Mouse (Mus musculus): Measurements from ENCODE around the gene Sp7. TPM values are rescaled to one million over a fixed set of nuclear protein-coding genes. Genes with fewer than 3 reads are reported as not detected.

The Sp7 gene
- polyA plus RNA-seq, 1 experiment from 2014 or later, result 12.6 TPM

DNA sequence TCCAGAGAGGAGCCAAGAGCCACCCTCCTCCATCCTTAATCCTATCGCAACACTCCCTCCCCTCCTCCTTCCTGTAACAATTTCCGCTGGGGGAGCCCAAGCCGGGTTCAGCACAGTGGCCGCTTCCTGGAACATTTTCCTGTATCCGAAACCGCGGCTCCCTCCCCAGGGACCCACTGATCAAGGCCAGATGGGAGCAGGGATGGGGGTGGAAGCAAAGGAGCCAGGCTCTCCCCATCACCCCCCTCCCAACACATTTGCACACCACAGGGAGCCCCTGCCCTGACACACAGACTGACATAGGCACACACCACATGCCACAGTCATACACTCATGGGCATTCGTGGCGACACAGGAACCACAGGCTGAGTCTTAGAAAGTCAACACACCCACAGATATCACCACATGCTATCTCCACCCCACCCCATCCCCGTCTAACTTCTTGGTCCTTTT is 10.9 kb upstream of the Sp7 start:
- Histone ChIP-seq H3K4me2 (peak overlapping the region; percentile 90), H3K27me3 (no peaks in the 10 kb centered on the region), H3K9me3 (no peaks in the 10 kb centered on the region), H3K9ac (no peak overlapping the region), H3K4me1 (peaks cover 26% of the 10 kb centered on the region), H3K27ac (peak overlapping the region; percentile 90), H3K4me3 (peak overlapping the region; percentile 62), H3K36me3 (no peaks in the 10 kb centered on the region)
- ATAC-seq (ENCODE audit: insufficient number of reproducible peaks, low FRiP score, low TSS enrichment, low read depth), result peak; percentile 31; the same call in 1 of the 2 replicates
- 6% methylated on average over 10 of the region's 10 CpGs for WGBS

DNA sequence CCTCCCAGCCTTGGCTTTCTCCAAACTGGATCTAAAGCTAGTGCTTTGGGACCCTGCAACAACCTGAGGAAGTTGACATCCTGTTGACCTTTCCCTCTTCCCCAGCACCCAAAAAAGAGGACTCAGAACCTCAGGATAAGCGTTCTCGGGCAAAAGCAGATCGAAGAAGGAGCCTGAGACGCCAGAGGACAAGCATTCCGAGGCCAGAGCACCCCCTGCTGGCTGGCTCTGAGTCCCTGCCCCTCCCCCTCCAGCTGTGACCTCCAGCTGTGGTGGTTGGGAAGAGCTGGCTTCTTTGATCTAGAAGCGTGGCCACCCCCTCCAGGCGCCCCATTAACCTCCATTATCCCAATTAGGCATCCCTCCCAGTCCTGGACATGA is 10.2 kb upstream of the Sp7 start:
- Histone ChIP-seq H3K4me3 (peak overlapping the region; percentile 62), H3K27ac (peak overlapping the region; percentile 90), H3K36me3 (no peaks in the 10 kb centered on the region), H3K27me3 (no peaks in the 10 kb centered on the region), H3K4me1 (peaks cover 26% of the 10 kb centered on the region), H3K9me3 (no peaks in the 10 kb centered on the region), H3K9ac (peak overlapping the region; percentile 55), H3K4me2 (peak overlapping the region; percentile 90)
- 0% methylated on average over 7 of the region's 7 CpGs for WGBS
- ATAC-seq (ENCODE audit: insufficient number of reproducible peaks, low FRiP score, low TSS enrichment, low read depth), result peak; percentile 64

DNA sequence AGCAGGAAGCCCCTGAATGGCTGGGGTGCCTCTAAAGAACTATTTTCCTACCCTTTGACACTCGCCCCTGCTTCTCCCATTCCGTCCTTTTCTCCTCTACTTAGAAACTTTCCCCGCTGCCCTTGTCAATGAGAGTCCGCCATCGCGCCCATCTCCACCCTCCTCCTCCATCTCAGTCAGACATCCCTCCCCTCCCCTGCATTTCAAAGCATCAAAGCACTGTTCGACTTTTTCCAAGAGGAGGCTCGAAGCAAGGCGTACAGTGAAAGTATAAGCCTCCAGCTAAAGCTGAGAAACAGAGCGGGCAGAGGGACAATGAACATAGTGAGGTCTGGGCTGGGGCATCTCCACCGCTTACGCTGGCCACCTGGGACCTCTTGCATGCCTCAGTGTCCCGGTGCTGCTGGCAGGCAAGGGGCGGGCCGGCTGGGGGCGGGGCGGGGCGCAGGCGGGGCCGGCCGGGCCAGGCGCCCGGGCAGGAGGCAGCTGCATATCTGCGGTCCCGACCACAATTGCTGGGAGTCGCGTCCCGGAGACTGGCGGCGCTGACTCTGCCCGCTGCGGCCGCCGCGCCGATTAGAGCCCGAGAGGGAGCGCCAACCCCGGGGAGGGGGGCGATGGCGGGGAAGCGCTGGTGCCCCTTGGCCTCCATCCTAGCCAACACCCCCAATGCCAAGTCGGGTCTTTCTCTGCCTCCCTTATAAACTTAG is 9.6 kb upstream of the Sp7 start:
- H3K9ac ChIP-seq, result peak overlapping the region; percentile 55
- no peaks in the 10 kb centered on the region for H3K36me3 ChIP-seq
- no peaks in the 10 kb centered on the region for H3K27me3 ChIP-seq
- H3K4me2 ChIP-seq, result peak overlapping the region; percentile 90
- peak overlapping the region; percentile 90 for H3K27ac ChIP-seq
- peak; percentile 75; the same call in 1 of the 2 replicates for ATAC-seq (ENCODE audit: insufficient number of reproducible peaks, low FRiP score, low TSS enrichment, low read depth)
- under 1% methylated on average over 37 of the region's 43 CpGs for WGBS
- H3K4me3 ChIP-seq, result peak overlapping the region; percentile 62
- no peaks in the 10 kb centered on the region for H3K9me3 ChIP-seq
- H3K4me1 ChIP-seq, result peaks cover 26% of the 10 kb centered on the region

DNA sequence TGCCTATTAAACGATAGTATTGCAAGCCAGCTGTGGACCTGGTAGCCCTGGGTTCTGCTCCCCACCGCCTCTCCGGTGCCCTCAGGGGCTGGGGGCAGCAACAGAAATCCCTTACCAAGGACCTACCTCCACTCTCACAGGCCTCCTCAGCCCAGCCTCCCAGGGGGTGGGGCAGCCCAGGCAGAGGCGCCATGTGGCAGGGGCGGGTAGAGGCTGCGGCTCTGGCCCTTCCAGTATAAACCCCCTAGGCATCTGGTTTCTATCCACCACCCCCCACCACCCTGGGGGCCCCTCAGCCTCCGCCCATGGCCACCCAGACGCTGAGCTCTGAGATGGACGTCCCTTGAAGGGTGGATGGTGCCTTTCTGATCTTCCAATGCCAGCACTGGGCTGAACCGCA is 3.7 kb upstream of the Sp7 start:
- peaks cover 3% of the 10 kb centered on the region for H3K27me3 ChIP-seq
- H3K9ac ChIP-seq, result no peak overlapping the region
- H3K4me2 ChIP-seq, result peak overlapping the region; percentile 36
- H3K27ac ChIP-seq, result peak overlapping the region; percentile 77
- peak; percentile 74 for ATAC-seq (ENCODE audit: insufficient number of reproducible peaks, low FRiP score, low TSS enrichment, low read depth)
- H3K36me3 ChIP-seq, result no peaks in the 10 kb centered on the region
- no peaks in the 10 kb centered on the region for H3K9me3 ChIP-seq
- H3K4me1 ChIP-seq, result peaks cover 27% of the 10 kb centered on the region
- 3% methylated on average over 10 of the region's 10 CpGs for WGBS
- peak overlapping the region; percentile 11 for H3K4me3 ChIP-seq

DNA sequence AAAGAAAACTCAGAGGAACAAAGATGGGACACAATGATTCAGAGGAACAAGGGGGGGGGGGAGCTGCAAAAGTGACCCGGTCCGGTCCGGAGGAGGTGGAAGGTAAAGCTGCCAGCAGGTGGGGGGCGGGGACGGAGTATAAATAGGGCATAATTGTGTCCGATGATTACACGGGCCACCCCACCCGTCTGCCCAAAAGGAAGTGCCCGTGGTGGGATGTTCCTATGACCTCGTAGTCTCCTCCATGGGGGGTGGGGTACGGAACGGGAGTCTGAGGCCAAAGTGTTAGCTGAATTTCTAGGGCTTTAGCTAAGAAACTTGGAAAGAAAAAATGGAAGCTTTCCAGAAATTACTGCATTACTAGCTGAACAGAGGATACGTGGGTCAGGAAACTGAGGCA is 3.0 kb upstream of the Sp7 start:
- Histone ChIP-seq H3K27ac (peak overlapping the region; percentile 77), H3K36me3 (no peaks in the 10 kb centered on the region), H3K27me3 (peaks cover 6% of the 10 kb centered on the region), H3K9me3 (no peaks in the 10 kb centered on the region), H3K4me2 (peak overlapping the region; percentile 36), H3K9ac (no peak overlapping the region), H3K4me3 (peak overlapping the region; percentile 11; the same call in 1 of the 2 replicates), H3K4me1 (peaks cover 27% of the 10 kb centered on the region)
- 15% methylated on average over 13 of the region's 13 CpGs for WGBS
- no peak for ATAC-seq (ENCODE audit: insufficient number of reproducible peaks, low FRiP score, low TSS enrichment, low read depth)

DNA sequence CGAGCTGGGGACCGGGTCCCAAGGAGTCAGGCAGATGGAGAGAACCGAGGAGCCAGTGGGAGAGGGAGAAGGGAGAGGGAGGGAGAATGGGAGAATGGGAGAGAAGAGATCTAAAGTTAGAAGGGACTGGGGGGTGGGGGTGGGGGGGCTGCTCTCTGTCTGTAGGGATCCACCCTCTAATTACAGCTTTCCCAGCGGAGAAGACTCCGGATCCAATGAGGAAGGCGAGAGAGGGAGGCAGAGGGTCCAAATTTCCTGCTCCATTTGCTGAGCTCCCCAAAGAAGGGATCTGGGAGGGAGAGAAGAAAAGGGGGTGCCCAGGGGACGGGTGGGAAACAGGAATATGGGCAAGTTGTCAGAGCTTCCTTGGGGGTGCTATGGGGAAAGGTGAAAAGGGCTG is 744 bp downstream of the Sp7 start:
- Histone ChIP-seq H3K27me3 (peaks cover 10% of the 10 kb centered on the region), H3K4me1 (peaks cover 31% of the 10 kb centered on the region), H3K9me3 (no peaks in the 10 kb centered on the region), H3K4me3 (peak overlapping the region; percentile 29), H3K27ac (0 out of 2 replicates have a peak overlapping the region, but pooled peaks have one; percentile 40), H3K36me3 (no peaks in the 10 kb centered on the region), H3K9ac (no peak overlapping the region), H3K4me2 (peak overlapping the region; percentile 47)
- WGBS, result 11% methylated on average over 7 of the region's 7 CpGs
- no peak for ATAC-seq (ENCODE audit: insufficient number of reproducible peaks, low FRiP score, low TSS enrichment, low read depth)

DNA sequence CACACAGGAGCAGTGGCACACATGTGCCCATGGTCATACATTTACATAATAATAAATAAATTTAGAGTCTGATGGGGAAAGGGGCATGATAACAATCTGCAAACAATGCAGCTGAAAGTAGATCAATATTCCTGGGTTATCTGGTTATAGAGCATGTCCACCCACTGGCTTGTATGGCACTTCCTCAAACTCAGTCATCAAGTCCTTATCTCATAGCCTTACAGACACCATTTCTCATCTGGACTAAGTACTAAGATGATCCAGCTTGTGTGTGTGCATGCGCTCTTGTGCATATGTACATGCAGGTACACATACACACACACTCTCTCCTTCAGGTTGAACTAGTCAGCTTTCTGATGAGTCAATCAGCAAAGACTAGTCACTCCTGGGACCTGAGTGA is 2.3 kb downstream of the Sp7 start:
- no peak overlapping the region for H3K4me2 ChIP-seq
- peaks cover 10% of the 10 kb centered on the region for H3K27me3 ChIP-seq
- no peak overlapping the region for H3K27ac ChIP-seq
- no peak overlapping the region for H3K9ac ChIP-seq
- no peaks in the 10 kb centered on the region for H3K36me3 ChIP-seq
- no peak for ATAC-seq (ENCODE audit: insufficient number of reproducible peaks, low FRiP score, low TSS enrichment, low read depth)
- no peaks in the 10 kb centered on the region for H3K9me3 ChIP-seq
- 95% methylated on average over 1 of the region's 1 CpGs for WGBS
- H3K4me3 ChIP-seq, result peak overlapping the region; percentile 29
- peaks cover 17% of the 10 kb centered on the region for H3K4me1 ChIP-seq

DNA sequence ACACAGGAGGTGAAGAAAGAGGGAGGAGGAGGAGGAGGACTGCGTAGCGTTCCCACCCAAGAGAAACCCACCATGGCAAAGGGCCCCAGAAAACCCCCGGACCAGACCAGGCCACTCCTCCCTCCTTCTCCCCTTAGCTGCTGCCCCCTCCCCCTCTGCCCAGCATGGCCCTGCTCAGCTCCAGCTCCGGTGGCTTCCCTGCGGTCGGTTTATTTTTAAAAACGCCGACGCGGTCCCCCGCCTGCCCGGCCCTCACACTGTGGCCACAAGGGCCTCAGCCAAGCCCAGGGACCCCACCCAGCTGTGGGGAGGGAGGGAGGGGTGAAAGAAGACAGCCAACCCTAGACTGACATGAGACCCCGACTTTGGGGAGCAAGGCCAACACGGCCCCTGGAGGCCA is 4.3 kb downstream of the Sp7 start:
- H3K9ac ChIP-seq, result 0 out of 2 replicates have a peak overlapping the region, but pooled peaks have one; percentile 10
- 12% methylated on average over 10 of the region's 14 CpGs for WGBS
- peak overlapping the region; percentile 72 for H3K27ac ChIP-seq
- H3K4me2 ChIP-seq, result peak overlapping the region; percentile 37
- peaks cover 32% of the 10 kb centered on the region for H3K4me1 ChIP-seq
- peak; percentile 68 for ATAC-seq (ENCODE audit: insufficient number of reproducible peaks, low FRiP score, low TSS enrichment, low read depth)
- no peaks in the 10 kb centered on the region for H3K9me3 ChIP-seq
- H3K36me3 ChIP-seq, result no peaks in the 10 kb centered on the region
- H3K4me3 ChIP-seq, result peak overlapping the region; percentile 14
- peaks cover 23% of the 10 kb centered on the region for H3K27me3 ChIP-seq

DNA sequence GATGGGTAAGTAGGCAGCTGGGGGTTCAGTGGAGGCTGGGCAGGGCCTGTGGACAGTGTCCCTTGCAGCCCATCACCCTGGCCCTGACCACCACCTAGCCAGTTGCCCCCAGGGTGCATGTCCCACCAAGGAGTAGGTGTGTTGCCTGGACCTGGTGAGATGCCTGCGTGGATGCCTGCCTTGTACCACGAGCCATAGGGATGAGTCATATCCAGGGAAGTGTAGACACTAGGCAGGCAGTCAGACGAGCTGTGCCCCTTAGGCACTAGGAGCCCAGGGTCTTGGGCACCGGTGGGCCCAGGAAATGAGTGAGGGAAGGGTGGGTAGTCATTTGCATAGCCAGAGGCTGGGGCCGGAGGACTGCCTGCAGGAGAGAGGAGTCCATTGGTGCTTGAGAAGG is 8.1 kb downstream of the Sp7 start:
- ATAC-seq (ENCODE audit: insufficient number of reproducible peaks, low FRiP score, low TSS enrichment, low read depth), result no peak
- Histone ChIP-seq H3K4me1 (peaks cover 45% of the 10 kb centered on the region), H3K27ac (no peak overlapping the region), H3K9me3 (no peaks in the 10 kb centered on the region), H3K4me3 (no peak overlapping the region), H3K9ac (no peak overlapping the region), H3K27me3 (peaks cover 17% of the 10 kb centered on the region), H3K4me2 (no peak overlapping the region), H3K36me3 (no peaks in the 10 kb centered on the region)
- 34% methylated on average over 5 of the region's 5 CpGs for WGBS

DNA sequence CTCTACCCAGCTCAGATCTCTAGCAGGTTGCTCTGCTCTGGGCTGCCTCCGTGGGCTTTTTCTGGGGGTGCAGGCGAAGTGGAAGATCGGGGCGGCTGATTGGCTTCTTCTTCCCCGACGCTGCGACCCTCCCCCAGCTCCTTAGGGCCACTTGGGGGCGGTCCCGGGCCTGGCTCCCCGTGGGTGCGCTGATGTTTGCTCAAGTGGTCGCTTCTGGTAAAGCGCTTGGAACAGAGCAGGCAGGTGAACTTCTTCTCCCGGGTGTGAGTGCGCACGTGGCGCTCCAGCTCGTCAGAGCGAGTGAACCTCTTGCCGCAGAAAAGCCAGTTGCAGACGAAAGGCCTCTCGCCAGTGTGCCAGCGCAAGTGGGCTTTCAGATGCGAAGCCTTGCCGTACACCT is 8.9 kb downstream of the Sp7 start:
- H3K4me1 ChIP-seq, result peaks cover 45% of the 10 kb centered on the region

DNA sequence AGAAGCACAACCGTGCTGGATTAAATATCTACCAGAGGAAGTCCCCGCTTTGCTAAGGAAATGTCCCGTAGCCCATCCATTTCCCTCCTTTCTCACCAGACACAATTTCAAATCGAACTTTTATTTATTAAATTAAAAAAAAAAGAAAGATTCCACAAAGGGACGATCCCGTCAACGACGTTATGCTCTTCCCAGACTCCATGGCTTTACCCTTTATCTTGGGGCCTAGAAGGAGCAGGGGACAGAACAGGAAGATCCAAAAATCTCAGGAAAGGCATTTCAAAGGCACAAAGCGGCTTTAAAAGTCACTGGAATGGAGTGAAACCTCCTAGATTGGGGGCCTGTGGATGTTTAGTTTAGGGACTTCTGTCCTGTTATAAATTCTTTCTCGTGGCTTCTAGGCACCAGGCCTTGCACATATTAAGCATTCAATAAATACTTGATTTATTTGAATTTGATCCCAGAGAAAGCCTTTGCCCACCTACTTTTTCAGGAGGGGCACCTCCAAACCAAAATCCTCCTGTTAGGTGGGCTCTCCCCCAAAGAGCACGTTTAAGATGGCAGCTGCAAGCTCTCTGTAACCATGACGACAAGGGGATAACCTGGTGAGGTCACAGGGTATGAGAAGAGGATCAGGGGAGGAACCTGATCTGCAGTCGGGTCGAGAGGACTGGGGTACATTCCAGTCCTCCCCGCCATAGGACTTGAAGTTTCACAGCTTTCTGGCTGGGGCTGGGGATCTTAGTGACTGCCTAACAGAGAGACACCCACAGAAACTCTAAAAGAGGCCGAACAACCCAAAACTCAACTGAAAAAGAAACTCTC is 10.3 kb downstream of the Sp7 start:
- Histone ChIP-seq H3K9me3 (no peaks in the 10 kb centered on the region), H3K4me1 (peaks cover 38% of the 10 kb centered on the region), H3K4me2 (peak overlapping the region; percentile 92; the same call in 1 of the 2 replicates), H3K9ac (0 out of 2 replicates have a peak overlapping the region, but pooled peaks have one; percentile 51), H3K27me3 (peaks cover 13% of the 10 kb centered on the region), H3K27ac (peak overlapping the region; percentile 87; the same call in 1 of the 2 replicates), H3K36me3 (no peaks in the 10 kb centered on the region), H3K4me3 (peak overlapping the region; percentile 51; the same call in 1 of the 2 replicates)
- ATAC-seq (ENCODE audit: insufficient number of reproducible peaks, low FRiP score, low TSS enrichment, low read depth), result no peak
- 42% methylated on average over 16 of the region's 16 CpGs for WGBS

More for the DNA sequence above, 8.9 kb downstream of the Sp7 start:
- H3K27me3 ChIP-seq, result peaks cover 17% of the 10 kb centered on the region
- no peaks in the 10 kb centered on the region for H3K36me3 ChIP-seq
- WGBS, result 4% methylated on average over 25 of the region's 25 CpGs
- no peaks in the 10 kb centered on the region for H3K9me3 ChIP-seq
- no peak for ATAC-seq (ENCODE audit: insufficient number of reproducible peaks, low FRiP score, low TSS enrichment, low read depth)
- no peak overlapping the region for H3K27ac ChIP-seq
- peak overlapping the region; percentile 35 for H3K4me2 ChIP-seq
- H3K9ac ChIP-seq, result no peak overlapping the region
- peak overlapping the region; percentile 6 for H3K4me3 ChIP-seq

Data from limb, embryonic 15.5 days (tissue).